Mouse (Mus musculus) ES-E14 (cell line): ENCODE data around the gene Wars.

Experiments
- CHD2 ChIP-seq: IDR thresholded peaks from 2 replicates; pipeline ENCODE4 v1.6.1; 2014; ENCODE audit warnings: mild to moderate bottlenecking, low read depth, low read length, inconsistent platforms
- HCFC1 ChIP-seq: IDR thresholded peaks from 2 replicates; pipeline ENCODE4 v1.6.1; 2012; ENCODE audit warnings: low read length, inconsistent platforms, borderline replicate concordance; ENCODE audit not compliant: insufficient read depth
- MAFK ChIP-seq: IDR thresholded peaks from 2 replicates; pipeline ENCODE4 v1.6.1; 2014; ENCODE audit warnings: mild to moderate bottlenecking, low read depth, low read length, inconsistent platforms; ENCODE audit not compliant: insufficient read depth
- ZNF384 ChIP-seq: IDR thresholded peaks from 2 replicates; pipeline ENCODE4 v1.6.1; 2012; ENCODE audit warnings: low read depth, low read length, inconsistent platforms

GRCm38 (mm10) chr12:108905620-108906302 lies 11.8 kb upstream of the Wars start:
- TF ChIP-seq HCFC1 (no peak), MAFK (no peak), ZNF384 (no peak), CHD2 (no peak)
